Mouse (Mus musculus) erythroblast, embryonic 14.5 days (primary cell): ENCODE measurements around the gene Mtap.

Experiments used
- GATA1 ChIP-seq: IDR thresholded peaks from 2 replicates; pipeline ENCODE4 v1.6.1; 2012; ENCODE audit warnings: low read length, inconsistent platforms, mixed read lengths
- TAL1 ChIP-seq: IDR thresholded peaks from 3 replicates; pipeline ENCODE4 v1.6.1; 2012; ENCODE audit warnings: low read length, inconsistent platforms, mixed read lengths

DNA sequence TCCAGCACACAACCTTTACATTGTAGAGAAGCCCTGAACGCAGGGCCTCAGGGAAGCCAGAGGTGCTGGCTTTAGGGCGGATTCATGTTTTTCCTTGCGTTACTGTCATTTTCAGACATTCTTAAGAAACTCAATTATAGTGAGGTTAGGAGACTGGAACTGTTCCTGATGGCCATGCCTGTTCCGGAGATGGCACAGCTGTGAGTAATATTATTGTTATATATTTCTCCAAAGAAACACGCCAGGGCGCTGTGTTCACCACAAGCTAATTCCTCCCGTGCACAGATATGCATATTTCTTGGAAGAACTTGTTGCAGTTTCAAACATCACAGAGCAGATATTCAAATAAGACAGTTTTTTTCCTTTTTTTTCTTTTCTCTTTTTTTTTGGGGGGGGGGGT, 47.8 kb upstream of the Mtap start:
- no peak for TF ChIP-seq TAL1
- TF ChIP-seq GATA1, result no peak
